Mouse (Mus musculus): ENCODE data around the gene Hoxb1.
A peak's percentile ranks its signal among the peaks of the same experiment; 100 is the strongest.

Gene Hoxb1

DNA sequence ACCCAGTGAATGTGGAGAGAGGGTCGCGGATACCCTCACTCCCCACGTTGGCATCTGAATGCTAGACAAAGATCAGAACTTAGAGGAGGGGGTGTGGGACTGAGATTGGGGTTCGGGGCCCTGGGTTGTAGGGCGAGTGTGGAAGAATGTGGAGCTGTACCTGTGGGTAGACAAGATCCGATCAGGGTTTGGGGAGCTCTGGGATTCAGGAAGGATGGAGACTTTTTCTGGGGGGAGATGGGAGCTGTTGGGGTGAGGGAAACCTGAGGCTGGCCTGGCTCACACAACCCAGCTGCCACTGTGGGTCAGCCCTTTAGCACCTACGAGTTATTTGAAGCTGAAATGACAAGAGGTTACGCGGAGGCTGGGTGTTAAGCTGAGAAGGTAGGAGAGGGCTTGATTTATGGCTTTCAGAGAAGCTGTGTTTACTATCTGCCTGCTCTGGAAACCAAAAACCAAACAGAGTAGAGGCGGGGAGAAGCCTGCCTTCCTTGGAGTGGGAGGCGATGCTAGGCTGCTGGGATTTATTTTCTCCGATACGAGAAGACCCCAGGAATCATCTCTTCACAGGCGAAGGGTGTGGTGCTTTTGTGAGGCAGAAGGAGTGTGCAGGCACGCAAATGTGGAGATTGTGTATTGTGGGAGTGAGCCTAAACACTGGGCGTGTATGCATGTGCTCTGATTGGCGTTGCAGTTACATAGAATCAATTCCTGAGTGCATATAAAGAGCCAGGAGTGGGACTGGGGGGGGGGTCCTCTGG lies 32.1 kb upstream of the Hoxb1 start:
- no peak for DNase-seq (ENCODE audit: low read depth, low spot score)

DNA sequence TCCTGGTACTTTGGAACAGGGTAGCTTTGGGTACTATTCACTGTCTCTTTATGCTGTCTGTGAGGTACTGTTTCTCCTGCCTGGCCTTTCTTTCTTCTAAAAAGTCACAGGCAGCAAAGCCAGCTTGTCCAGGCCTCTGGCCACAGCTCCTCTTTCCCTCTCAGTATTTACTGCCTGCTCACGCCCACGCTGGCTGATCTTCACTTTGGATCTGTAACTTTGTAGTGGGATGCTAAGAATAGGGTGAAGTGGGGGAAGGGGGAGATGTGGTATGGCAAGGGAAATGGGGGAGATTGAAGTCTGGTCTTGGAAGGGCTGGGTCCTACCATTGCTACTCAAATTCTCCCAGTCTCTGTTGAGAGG lies 31.6 kb upstream of the Hoxb1 start:
- no peak for DNase-seq (ENCODE audit: low read depth, low spot score)

DNA sequence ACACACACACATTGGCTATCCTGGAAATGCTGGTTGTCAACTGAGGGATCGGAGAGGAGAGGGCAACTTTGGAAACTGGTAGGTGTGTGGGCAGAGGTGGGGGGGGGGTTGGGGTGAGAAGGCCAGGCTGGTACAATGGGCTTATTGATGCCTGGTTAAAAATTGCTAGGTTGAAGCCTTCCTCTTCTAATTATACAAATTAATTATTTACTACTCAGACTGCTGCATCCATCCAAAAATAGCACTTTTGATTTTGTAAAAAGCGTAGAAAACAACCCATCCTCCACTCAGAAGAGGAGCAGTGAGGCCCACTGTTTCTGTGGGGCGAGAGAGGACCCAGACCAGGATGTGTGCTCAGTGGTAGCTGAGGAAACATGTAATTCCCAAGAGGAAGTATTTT lies 30.6 kb upstream of the Hoxb1 start:
- DNase-seq (ENCODE audit: low read depth, low spot score) = no peak

DNA sequence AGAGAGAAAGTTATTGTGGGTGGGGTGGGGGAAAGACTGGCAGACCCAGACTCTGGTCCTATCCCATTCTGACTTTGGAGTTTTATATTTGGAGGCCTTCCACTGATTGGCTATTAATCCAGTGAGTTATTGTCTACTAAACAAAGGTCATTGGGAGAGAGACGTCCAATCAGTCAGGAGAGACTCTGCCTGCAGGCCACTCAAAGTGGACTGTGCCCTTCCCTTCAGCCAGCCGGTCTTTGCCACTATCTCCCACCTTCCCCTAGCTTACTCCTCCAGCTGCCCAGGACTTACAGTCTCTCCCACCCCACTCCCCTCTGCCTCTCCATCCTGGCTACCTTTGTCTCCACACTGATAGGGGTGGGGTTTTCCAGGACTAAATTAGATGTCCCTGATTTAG lies 29.0 kb upstream of the Hoxb1 start:
- no peak for DNase-seq (ENCODE audit: low read depth, low spot score)

DNA sequence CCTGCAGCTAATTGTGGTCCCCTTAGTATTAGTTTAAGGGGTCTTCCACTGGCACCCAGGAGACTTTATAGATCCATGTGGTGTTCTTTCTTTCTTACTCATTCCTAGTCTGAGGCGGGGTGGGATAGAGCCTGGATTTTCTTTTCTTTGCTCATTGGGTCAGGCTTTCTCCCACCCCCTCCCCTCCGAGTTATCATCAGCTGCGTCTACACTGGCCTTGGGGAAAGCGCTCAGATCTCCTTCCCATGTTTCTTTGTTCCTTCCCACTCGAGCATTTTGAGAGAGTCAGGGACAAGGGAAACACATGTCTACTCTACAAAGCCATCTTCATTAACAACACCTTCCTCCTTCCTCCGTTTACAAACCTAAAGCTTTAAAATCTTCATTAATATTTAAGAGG lies 28.5 kb upstream of the Hoxb1 start:
- DNase-seq (ENCODE audit: low read depth, low spot score) = no peak

DNA sequence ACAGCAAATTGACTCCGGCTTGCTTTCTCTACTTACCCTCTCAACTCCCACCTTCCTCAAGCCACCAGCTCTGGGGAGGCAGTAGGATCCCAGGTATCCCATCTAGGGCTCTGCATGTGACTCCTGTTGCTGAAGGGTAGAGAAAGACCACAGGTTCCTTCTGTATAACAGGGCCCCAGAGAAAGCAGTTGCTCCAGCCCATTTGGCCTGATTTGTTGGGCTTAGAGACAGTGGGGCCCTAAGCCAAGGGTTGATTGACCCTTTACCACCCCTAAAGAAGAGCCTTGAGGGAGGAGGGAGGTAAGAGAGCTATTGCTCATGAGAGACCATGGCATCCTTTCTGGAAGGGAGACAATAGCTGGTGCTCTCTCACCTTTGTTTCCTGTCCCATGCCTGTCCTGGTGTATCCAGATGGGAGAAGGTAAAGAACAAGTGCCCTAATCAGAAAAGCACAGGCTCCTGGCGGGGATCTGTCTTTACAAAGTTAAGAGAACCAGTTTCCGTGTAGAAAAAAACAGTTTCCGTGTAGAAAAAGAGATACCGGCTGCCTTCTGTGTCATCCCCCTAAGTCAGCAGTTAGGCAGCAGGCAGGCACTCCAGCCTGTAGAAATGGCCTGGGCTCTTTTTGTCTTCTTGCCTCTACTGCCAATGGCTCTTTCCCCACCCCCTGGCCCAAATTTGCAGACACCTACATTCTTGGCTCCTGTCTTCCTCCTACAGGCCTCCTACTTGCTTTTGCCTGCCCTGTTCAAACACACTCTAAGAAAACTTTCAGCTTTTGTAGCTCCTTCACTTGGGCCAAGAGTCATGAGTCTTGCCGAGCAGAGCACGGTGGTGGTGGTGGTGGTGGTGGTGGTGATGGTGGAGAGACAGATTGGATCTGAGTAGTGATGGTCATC lies 26.3 kb upstream of the Hoxb1 start:
- no peak for DNase-seq (ENCODE audit: low read depth, low spot score)

DNA sequence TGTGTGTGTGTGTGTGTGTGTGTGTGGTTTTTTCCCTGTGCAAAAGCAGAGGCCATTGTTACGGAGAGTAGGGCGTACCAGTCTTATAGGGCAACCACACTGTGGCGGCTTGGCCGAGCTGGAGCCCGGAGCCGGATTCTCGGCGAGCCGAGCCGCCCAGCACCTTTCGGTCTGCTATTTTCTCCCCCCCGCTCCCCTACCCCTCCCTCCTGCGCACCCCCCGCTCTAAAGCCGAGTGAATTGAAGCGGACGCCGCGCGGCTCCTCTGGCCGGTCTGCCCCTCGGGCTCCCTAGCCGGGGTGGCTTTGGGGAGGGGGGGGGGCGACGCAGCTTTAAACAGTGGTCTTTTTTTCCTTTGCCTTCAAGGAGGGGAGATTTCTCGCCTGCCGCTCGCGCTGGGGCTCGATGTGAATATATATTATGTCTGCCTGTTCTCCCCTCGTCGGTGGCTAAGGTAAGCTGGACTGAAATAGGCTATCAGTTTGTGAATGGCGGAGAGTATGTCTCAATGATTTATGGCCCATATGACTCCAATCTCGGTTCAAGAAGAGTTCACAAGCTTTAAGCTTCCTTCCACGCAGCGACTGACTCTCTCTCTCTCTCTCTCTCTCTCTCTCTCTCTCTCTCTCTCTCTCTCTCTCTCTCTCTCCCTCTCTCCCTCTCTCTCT lies 24.7 kb upstream of the Hoxb1 start:
- DNase-seq (ENCODE audit: low read depth, low spot score) = peak; percentile 94

DNA sequence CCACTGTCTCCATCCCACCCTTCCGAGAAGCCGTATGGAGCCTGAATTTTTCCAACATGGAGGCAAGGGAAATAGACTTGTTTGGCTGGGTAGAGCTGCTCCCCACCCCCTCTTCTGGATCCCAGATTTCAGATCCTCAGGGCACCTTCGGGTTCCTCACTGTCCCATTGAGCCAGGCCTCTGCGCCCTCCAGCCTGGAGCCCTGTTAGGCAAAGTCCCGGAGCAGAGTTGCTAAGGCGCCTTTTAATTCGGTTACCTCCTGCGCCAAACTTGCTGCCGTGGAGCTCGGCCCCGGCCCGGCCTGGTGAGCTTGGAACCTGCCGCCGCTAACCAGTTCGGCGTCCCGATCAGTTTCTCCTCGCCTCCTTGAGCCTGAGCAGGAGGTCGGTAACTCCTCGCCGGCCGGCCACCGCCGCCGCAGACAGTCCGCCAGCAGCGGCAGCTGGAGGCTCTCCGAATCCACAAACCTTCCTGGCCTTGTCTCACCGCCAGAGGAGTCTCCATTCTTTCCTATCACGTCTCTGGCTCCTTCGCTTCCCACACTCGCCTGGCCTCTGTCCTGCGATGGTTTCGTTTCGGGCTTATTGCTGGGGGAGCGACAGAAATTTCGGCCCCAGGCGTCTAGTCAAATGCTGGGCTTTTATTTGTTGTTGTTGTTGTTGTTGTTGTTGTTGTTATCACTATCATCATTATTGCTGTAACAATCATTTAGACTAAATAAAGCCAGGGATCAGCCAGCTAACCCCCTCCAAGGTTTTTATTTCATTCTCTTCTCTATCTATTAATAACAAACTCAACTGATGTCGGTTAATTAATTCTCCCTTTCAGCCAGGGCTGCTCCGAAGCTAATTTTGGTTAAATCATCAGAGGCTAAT lies 23.6 kb upstream of the Hoxb1 start:
- DNase-seq (ENCODE audit: low read depth, low spot score) = no peak

DNA sequence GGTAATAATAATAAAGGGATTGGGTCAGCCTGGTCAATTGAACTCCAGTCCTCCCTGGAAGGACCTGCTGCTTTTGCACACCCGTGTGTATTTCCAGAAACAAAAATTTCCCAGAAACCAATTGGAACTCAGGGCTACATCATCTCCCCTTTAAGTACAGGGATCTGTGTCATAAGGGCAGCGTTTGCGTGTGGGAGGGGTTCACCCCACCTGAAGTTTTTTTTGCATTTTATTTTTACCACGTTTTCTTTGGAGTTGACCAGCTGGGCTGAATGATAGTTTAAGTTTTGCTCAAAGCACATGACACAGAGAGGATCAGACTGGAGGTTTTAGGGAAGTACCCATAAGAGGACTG lies 23.0 kb upstream of the Hoxb1 start:
- no peak for DNase-seq (ENCODE audit: low read depth, low spot score)

DNA sequence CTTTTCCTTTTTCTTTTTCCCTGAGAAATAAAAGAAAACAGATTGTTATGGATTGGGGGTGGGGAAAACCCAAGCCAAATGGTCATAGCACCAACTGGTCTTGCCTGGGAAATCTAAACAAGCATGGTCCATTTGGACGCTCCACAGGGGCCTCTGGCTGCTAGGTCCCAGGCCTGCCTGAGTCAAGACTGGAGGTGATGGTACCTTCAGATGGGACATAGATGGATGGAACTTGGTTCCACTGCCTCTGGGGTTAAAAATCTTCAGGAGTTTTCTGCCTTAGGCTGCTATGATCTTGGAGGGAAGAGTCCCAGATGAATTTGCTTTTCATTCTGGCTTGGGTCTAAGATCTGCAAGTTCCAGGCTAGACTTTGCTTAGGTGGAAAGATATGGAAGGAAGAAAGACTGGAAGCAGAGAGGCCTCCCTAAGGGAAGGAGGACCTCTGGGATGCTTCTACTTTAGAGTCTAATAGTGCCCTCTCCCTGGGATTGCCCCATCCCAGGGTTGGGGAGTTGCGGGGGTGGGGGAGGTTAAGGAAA lies 22.3 kb upstream of the Hoxb1 start:
- no peak for DNase-seq (ENCODE audit: low read depth, low spot score)

DNA sequence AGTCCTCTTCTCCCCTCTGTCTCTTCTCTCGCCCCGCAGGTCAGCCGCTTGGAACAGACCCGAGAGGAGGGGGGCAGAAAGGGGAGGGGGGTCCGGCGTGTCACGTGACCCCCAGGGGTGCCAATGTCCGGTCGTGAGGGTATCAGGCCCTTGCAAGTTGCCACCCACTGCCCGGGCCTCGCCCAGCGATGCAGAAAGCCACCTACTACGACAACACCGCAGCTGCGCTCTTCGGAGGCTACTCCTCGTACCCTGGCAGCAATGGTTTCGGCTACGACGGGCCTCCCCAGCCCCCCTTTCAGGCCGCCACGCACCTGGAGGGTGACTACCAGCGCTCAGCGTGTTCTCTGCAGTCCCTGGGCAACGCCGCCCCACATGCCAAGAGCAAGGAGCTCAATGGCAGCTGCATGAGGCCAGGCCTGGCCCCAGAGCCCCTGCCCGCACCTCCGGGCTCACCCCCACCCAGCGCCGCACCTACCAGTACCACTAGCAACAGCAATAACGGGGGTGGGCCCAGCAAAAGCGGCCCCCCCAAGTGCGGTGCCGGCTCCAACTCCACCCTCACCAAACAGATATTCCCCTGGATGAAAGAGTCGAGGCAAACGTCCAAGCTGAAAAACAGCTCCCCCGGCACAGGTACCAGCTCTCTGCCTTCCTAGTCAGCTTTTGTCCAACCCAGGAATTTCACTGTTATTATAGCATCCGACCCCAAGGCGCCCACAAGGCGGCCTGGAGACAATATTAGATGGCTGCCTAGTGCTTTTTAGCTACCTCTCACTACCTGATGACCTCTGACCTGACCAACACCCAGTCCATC lies 21.3 kb upstream of the Hoxb1 start:
- peak; percentile 62 for DNase-seq (ENCODE audit: low read depth, low spot score)

DNA sequence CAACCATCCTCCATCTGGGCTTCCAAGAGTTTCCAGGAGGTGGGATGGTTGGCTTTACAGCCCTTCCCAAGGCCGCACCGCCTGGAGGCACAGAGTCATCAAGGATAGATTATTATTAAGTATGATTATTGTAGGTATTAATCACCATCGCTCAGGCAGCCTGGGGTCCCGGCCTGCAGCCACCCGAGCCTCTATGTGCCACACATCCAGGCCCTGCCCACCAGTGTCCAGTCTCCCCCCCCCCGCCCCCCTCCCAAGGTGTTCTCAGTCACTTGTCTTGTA lies 20.7 kb upstream of the Hoxb1 start:
- no peak for DNase-seq (ENCODE audit: low read depth, low spot score)

DNA sequence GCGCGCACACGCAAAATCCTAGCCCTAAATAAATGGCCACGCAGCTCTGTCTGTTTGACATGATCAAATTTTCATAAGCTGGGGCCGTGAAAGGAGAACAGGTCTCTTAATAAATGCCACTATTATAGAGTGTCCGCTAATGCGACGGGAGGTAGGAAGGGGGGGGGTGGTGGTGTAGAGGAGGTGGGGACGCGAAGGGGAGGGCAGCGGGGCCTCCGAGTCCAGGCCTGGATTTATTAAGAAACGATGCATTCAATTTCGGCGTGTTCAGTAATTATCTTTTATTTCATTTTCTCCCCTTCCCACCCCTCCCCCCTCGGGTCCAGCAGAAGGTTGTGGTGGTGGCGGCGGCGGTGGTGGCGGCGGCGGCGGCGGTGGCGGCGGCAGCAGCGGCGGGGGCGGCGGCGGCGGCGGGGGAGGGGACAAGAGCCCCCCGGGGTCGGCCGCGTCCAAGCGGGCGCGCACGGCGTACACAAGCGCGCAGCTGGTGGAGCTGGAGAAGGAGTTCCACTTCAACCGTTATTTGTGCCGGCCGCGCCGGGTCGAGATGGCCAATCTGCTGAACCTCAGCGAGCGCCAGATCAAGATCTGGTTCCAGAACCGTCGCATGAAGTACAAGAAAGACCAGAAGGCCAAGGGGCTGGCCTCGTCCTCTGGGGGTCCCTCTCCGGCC lies 20.2 kb upstream of the Hoxb1 start:
- DNase-seq (ENCODE audit: low read depth, low spot score) = peak; percentile 65

DNA sequence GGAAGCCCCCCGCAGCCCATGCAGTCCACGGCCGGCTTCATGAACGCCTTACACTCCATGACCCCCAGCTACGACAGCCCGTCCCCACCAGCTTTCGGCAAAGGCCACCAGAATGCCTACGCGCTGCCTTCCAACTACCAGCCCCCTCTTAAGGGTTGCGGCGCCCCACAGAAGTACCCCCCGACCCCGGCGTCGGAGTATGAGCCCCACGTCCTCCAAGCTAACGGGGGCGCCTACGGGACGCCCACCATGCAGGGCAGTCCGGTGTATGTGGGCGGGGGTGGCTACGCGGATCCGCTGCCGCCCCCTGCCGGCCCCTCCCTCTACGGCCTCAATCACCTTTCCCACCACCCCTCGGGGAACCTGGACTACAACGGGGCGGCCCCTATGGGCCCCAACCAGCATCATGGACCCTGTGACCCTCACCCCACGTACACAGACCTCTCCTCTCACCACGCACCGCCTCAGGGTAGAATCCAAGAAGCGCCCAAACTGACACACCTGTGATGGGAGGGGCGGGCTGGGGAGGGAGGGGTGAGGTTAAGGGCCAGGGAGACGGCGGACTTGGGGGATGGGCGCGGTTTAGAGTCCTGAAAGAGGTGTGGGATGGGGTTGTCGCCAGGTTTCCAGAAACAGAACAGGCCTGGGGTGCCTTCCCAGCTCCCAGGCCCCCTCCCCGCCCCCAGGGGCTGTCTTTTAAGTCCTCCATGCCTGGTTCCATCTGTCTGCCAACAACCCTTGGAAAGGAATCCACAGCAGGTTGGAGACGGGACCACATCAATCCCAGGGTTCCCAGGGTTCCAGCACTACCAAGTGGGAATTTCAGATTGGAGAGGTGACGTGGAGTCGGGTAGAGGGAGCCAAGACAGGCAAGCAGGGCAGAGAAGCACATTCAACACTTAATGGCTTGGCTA lies 19.4 kb upstream of the Hoxb1 start:
- peak; percentile 64 for DNase-seq (ENCODE audit: low read depth, low spot score)

DNA sequence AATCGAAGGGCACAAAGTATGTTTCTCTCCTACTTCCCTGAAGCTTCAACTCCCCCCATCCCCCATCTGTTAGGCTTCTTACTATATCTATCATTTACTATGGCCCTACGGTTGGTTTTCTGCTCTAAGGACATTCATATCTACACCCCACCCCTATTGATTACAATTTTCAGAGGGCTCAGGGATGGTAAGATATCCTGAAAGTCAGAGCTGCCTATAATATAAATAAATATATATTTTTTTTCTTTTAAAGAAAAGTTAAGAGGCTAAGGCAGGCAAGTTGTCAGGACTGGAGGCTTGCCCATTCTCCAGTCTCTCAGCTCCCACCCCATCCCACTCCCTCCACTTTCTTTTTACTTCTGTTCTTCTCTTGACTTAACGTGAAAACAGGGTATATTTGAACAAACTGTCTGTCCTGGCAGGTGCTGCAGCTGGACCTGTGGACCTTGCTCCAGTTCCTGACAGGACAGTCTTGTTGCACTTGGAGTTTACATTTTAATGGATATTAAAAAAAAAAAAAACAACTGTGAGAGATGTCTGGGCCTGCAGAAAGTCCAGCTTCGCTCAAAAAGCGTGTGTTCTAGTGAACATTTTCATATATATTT lies 18.5 kb upstream of the Hoxb1 start:
- no peak for DNase-seq (ENCODE audit: low read depth, low spot score)

DNA sequence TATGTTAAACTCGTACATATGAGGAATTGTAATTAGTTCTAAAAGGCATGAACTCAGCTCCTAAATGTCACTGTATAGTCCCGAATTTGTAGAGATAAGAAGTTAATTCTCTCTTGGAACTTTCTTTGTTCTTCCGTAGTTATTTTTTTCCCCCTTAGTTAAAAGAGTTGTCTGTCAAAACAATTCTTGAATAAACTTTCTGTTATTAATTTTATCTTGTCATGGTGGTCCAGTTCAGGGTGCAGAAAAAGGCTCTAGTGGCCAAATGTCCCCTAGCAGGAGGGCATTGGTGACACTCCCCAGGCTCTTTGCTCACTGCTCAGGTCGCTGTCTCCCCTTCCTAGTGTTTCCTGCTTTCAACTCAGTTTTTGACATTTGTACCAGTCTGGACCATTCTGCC lies 17.8 kb upstream of the Hoxb1 start:
- no peak for DNase-seq (ENCODE audit: low read depth, low spot score)

DNA sequence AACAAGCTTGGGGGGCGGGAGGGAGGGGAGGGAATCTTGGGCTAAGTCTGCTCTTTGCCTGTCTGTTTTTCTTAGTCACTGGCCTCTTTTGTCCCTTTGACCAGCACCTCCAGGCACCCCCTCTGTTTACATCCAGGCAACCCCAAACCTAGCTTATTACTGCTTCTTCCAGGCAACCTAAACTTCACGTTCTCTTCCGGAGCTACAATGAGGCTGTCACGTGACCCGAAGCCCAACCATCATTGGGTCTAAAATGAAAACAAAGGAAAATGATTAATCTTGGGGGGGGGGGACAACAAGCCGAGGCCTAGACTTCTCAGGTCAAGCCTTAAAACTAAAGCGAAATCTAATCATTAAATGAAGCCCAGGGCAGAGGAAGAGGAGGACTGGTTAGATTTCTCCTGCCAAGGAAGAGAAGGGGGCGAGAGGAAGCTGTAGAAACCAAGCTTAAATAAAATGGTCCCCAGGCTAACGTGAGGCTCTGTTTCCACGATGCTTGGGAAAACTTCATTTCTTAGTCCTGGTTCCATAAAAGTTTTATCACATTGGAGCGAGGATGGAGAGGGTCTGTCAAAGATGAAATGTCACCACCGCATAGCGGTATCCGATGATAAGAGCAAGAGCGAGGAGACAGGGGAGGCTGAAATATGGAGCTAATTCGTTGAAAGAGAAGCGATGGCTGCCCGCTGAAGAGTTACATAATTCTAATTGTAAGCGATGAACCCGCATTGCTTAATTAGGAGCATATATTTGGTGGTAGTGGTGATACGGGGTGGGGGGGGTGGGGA lies 17.2 kb upstream of the Hoxb1 start:
- peak; percentile 78 for DNase-seq (ENCODE audit: low read depth, low spot score)

DNA sequence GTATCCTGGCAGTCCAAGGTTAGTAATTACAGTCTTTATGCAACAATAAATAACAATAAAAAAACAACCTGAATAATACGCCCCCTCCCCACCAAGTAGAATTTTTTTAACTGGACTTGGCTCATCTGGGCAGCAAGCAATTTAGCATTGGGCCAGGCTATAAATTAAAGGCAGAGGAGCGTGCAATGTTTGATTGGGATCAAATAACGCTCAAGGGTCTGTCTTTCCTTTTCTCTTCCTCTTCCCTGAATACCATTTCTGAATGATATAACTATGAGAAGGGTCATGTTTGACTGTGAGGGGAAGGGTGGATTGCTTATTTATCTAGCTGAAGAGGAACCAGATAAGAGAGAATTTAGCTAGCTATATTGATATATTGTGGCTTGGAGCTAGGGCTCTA lies 16.6 kb upstream of the Hoxb1 start:
- DNase-seq (ENCODE audit: low read depth, low spot score) = no peak
